Mouse (Mus musculus): ENCODE data around the gene Nxf1.

DNA sequence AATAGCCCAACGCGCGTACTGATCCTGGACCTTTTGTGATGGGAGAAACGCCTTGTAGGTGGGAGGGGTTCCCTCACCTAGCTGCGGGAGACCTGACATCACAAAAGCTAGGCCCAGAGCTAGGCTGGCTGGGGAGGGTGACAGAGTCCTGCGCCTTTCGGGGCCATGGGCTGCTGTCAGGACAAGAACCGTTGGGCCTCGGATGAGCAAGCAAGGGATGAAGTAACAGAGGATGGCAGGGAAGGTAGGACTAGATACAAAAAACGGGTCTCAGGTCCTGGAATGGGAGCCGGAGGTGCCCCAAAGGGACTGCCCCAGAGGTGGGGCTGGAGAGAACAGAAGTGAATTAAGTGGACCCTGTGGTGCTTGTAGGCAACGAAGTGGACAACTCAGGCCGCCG lies 16.3 kb upstream of the Nxf1 start, which contains the start of gene 1700092M07Rik:
- no peak for TF ChIP-seq CHD1 (IDR thresholded peaks at IDR 0.05; ENCODE audit: low read depth, low read length)
- TF ChIP-seq POLR2AphosphoS2 (IDR thresholded peaks at IDR 0.05; ENCODE audit: low read length): no peak
- TF ChIP-seq E2F4 (IDR thresholded peaks at IDR 0.05; ENCODE audit: borderline replicate concordance, low read depth, low read length): no peak
- no peak for TF ChIP-seq CTCF (IDR thresholded peaks at IDR 0.05 in 2 of 3, conservative IDR thresholded peaks at IDR 0.05 in 1 of 3; ENCODE audit: control insufficient read depth in 1 of 3, insufficient read depth in 1 of 3, low read depth in 2 of 3, low read length in 3 of 3, poor library complexity in 1 of 3, severe bottlenecking in 1 of 3)
- TF ChIP-seq POLR2A (IDR thresholded peaks at IDR 0.05; ENCODE audit: control insufficient read depth in 1 of 2, insufficient read depth in 1 of 2, low read depth in 1 of 2, low read length in 2 of 2, poor library complexity in 1 of 2): no peak
- no peak for TF ChIP-seq GABPA (IDR thresholded peaks at IDR 0.05; ENCODE audit: low read depth, low read length)
- no peak for TF ChIP-seq MXI1 (IDR thresholded peaks at IDR 0.05; ENCODE audit: low read depth, low read length)
- no peak for TF ChIP-seq EP300 (IDR thresholded peaks at IDR 0.05; ENCODE audit: low read depth in 1 of 2, low read length in 2 of 2)
- TF ChIP-seq NRF1 (IDR thresholded peaks at IDR 0.05; ENCODE audit: insufficient read depth, low read depth, low read length, poor library complexity, severe bottlenecking): no peak
- TF ChIP-seq USF1 (IDR thresholded peaks at IDR 0.05; ENCODE audit: low read depth, low read length): no peak
- no peak for TF ChIP-seq JUND (IDR thresholded peaks at IDR 0.05; ENCODE audit: low read depth, low read length)
- TF ChIP-seq ZKSCAN1 (IDR thresholded peaks at IDR 0.05; ENCODE audit: low read depth, low read length): no peak
- no peak for TF ChIP-seq BHLHE40 (IDR thresholded peaks at IDR 0.05; ENCODE audit: borderline replicate concordance, low read depth, low read length)

Data from MEL (cell line).